Mouse (Mus musculus): ENCODE measurements at regions not wholly inside any gene's neighbourhood (a gene's known extent, or its start where the extent isn't known, plus 50 kb on each side); places are given as distances from the start of the nearest gene placed in this dataset.

DNA sequence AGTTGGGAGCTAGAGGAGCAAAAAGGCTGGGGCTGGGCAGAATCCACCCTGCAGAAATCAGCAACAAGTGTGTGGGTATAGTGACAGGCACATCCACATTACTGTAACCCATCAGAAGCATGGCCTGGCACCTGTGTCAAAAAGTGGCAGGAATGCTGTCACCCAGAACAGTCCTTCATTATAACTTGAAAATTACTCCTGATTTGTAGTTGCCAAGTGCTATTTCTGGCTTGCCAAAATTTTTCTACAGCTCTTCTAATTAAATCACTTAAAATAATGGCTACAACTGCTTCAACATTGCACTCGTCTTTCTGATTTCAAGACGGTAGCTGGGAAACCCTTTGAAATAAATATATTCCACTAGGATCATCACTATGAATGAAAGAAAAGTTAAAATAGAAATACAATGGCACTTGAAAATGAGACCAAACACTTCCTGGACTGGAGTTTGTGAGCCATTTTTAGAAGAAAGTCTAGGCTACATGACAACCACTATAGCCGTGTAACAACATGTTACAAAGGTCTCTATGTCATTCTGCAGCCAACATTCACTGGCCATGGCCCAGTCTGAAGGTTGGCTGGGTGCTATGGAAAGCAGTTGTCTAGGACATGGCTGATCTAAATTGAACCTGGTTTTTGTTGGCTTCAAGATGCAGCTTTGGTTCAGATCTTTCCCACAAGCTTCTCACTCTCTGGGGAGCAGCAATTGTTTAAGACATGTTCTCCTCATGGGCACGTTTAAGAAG, 190.6 kb upstream of the Tapt1 start:
- DNase-seq (ENCODE audit: extremely low read depth, low read depth, low spot score) = no peak
- H3K4me1 ChIP-seq (ENCODE audit: control insufficient read depth, insufficient read depth, low read length) = no peaks in the 10 kb centered on the region
- H3K79me2 ChIP-seq (ENCODE audit: control insufficient read depth, insufficient read depth, low read length) = no peaks in the 10 kb centered on the region
- TF ChIP-seq POLR2A (IDR thresholded peaks at IDR 0.05; ENCODE audit: extremely low read depth, insufficient read depth, low read length) (no peak), CTCF (IDR thresholded peaks at IDR 0.05; ENCODE audit: low read depth, low read length) (no peak)
- 83% methylated on average over 4 of the region's 4 CpGs for WGBS
- H3K27me3 ChIP-seq (ENCODE audit: control insufficient read depth, insufficient read depth, low read length) = no peaks in the 10 kb centered on the region
- no peak overlapping the region for H3K9ac ChIP-seq (ENCODE audit: low read depth, low read length)
- H3K36me3 ChIP-seq (ENCODE audit: control insufficient read depth, insufficient read depth, low read length) = no peaks in the 10 kb centered on the region
- H3K4me3 ChIP-seq (ENCODE audit: insufficient read depth, low read depth, low read length) = no peak overlapping the region
- no peak overlapping the region for H3K27ac ChIP-seq (replicated peaks; ENCODE audit: insufficient read depth, low read depth, low read length)

DNA sequence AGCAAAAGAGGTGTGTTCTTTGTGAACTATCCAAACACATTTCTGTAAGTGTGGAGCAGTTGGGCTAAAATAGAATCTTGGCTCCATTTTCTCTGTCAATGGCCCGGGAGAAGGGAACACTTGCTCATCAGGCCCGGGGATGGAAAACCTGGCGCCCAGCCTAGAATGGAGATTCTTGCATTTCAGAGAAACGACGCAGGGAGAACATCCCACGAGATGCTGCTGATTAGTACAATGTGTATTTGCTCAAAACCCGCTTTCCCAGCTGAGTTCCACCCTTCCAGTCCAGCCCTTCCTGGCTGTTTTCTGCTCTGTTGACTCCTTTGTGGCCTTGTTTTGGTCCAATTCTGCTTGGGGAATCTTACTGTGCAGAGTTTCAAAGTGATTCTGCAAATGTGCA, 188.0 kb upstream of the Tapt1 start:
- no peaks in the 10 kb centered on the region for H3K4me1 ChIP-seq (ENCODE audit: control insufficient read depth, insufficient read depth, low read length)
- no peaks in the 10 kb centered on the region for H3K27me3 ChIP-seq (ENCODE audit: control insufficient read depth, insufficient read depth, low read length)
- no peaks in the 10 kb centered on the region for H3K36me3 ChIP-seq (ENCODE audit: control insufficient read depth, insufficient read depth, low read length)
- TF ChIP-seq POLR2A (IDR thresholded peaks at IDR 0.05; ENCODE audit: extremely low read depth, insufficient read depth, low read length) = no peak
- no peak for TF ChIP-seq CTCF (IDR thresholded peaks at IDR 0.05; ENCODE audit: low read depth, low read length)
- H3K79me2 ChIP-seq (ENCODE audit: control insufficient read depth, insufficient read depth, low read length) = no peaks in the 10 kb centered on the region
- H3K27ac ChIP-seq (replicated peaks; ENCODE audit: insufficient read depth, low read depth, low read length) = no peak overlapping the region
- WGBS = 59% methylated on average over 7 of the region's 7 CpGs
- H3K9ac ChIP-seq (ENCODE audit: low read depth, low read length) = no peak overlapping the region
- no peak for DNase-seq (ENCODE audit: extremely low read depth, low read depth, low spot score)
- no peak overlapping the region for H3K4me3 ChIP-seq (ENCODE audit: insufficient read depth, low read depth, low read length)

DNA sequence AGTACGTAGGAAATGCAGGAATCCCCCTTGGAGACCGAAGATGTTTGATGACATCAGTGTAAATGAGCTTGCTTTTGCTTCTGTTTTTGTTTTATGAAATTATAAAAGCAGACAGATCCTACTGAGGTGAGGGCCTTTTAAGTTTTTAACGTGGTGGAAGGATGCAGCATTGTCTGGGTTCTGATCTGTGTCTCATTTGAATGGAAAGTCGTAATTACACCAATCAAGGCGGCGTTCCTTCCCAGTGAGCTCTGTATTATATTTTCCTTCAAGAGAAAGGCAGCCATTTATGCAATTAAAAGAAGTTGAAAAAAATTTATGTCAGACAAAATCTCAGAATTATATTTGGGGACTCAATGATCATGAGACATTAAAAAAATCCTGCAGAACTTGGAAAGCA, 176.9 kb upstream of the Tapt1 start:
- H3K4me1 ChIP-seq (ENCODE audit: control insufficient read depth, insufficient read depth, low read length) = no peaks in the 10 kb centered on the region

DNA sequence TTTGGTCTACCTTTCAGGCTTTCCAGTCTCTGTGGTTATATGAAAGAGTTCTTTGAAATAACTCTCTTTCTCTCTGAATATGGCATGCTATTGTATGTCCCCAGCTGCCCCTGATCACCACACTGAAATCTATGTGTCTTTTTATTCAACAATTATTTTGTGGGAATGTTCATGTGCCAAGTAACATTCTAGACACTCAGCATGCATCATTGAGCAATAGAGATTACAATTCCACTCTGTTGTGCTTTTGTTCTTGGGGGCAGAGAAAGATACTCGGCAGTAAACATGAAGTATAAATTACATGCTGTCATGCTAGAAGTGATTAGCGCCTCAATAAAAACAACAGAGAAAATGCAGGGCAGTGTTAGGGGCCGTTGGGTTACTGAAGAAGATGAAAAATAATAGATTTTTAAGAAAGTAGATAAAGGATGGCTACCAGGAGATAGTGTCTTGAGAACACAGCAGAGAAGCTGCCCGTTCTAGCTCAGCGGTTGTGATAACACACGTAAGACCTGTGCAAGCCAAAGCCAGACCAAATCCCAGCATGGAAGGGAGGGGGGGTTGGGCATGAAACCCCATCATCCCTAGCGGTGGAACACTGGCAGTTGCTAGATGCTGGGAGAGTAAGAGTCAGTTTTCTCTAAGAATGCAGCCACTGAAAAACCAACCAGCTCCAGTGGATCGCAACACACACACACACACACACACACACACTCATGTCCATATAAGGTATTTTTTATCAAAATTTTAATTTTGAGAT, 174.3 kb upstream of the Tapt1 start:
- Histone ChIP-seq H3K79me2 (ENCODE audit: control insufficient read depth, insufficient read depth, low read length) (no peaks in the 10 kb centered on the region), H3K27ac (replicated peaks; ENCODE audit: insufficient read depth, low read depth, low read length) (no peak overlapping the region), H3K4me1 (ENCODE audit: control insufficient read depth, insufficient read depth, low read length) (no peaks in the 10 kb centered on the region), H3K9ac (ENCODE audit: low read depth, low read length) (no peak overlapping the region), H3K27me3 (ENCODE audit: control insufficient read depth, insufficient read depth, low read length) (no peaks in the 10 kb centered on the region), H3K4me3 (ENCODE audit: insufficient read depth, low read depth, low read length) (no peak overlapping the region), H3K36me3 (ENCODE audit: control insufficient read depth, insufficient read depth, low read length) (no peaks in the 10 kb centered on the region)
- WGBS = 86% methylated on average over 8 of the region's 8 CpGs
- DNase-seq (ENCODE audit: extremely low read depth, low read depth, low spot score) = no peak
- no peak for TF ChIP-seq CTCF (IDR thresholded peaks at IDR 0.05; ENCODE audit: low read depth, low read length)
- no peak for TF ChIP-seq POLR2A (IDR thresholded peaks at IDR 0.05; ENCODE audit: extremely low read depth, insufficient read depth, low read length)

More for the DNA sequence above, 176.9 kb upstream of the Tapt1 start:
- 81% methylated on average over 6 of the region's 6 CpGs for WGBS
- no peaks in the 10 kb centered on the region for H3K27me3 ChIP-seq (ENCODE audit: control insufficient read depth, insufficient read depth, low read length)
- TF ChIP-seq POLR2A (IDR thresholded peaks at IDR 0.05; ENCODE audit: extremely low read depth, insufficient read depth, low read length) = no peak
- no peak for TF ChIP-seq CTCF (IDR thresholded peaks at IDR 0.05; ENCODE audit: low read depth, low read length)
- H3K79me2 ChIP-seq (ENCODE audit: control insufficient read depth, insufficient read depth, low read length) = no peaks in the 10 kb centered on the region
- no peak overlapping the region for H3K27ac ChIP-seq (replicated peaks; ENCODE audit: insufficient read depth, low read depth, low read length)
- H3K9ac ChIP-seq (ENCODE audit: low read depth, low read length) = no peak overlapping the region
- no peak for DNase-seq (ENCODE audit: extremely low read depth, low read depth, low spot score)
- H3K36me3 ChIP-seq (ENCODE audit: control insufficient read depth, insufficient read depth, low read length) = no peaks in the 10 kb centered on the region
- no peak overlapping the region for H3K4me3 ChIP-seq (ENCODE audit: insufficient read depth, low read depth, low read length)

DNA sequence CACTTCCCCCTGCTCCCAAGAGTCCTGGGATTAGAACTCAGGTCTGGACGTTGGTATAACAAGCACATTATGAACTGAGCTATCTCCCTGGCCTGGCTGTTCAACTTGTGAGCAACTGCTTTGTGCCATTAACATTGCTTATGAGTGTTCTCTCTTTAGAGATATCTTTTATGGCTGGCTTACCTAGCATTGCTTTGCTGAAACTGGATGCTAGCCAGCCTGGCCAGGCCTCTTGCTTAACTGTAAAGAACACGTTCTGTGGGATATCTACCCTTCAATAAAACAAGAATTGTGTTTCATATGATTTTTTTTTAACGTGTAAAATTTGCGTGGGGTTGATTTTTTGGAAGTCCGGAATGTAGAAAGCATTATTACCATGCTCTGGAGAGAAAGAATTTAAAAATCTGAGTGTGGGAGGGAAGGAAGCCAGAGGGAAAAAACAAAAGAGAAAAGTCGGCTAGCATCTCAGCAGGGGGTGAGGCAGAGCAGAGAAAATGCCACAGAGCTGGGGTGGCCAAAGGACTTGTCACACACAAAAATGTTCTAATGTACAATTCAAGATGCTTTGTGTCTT, 160.9 kb upstream of the Tapt1 start:
- H3K9ac ChIP-seq (ENCODE audit: low read depth, low read length) = no peak overlapping the region
- no peaks in the 10 kb centered on the region for H3K79me2 ChIP-seq (ENCODE audit: control insufficient read depth, insufficient read depth, low read length)
- WGBS = 64% methylated on average over 6 of the region's 6 CpGs
- H3K4me1 ChIP-seq (ENCODE audit: control insufficient read depth, insufficient read depth, low read length) = no peaks in the 10 kb centered on the region
- H3K27ac ChIP-seq (replicated peaks; ENCODE audit: insufficient read depth, low read depth, low read length) = no peak overlapping the region
- H3K36me3 ChIP-seq (ENCODE audit: control insufficient read depth, insufficient read depth, low read length) = no peaks in the 10 kb centered on the region
- TF ChIP-seq CTCF (IDR thresholded peaks at IDR 0.05; ENCODE audit: low read depth, low read length) (no peak), POLR2A (IDR thresholded peaks at IDR 0.05; ENCODE audit: extremely low read depth, insufficient read depth, low read length) (no peak)
- 0 out of 2 replicates have a peak, but pooled peaks cover 3% of the 10 kb centered on the region for H3K27me3 ChIP-seq (ENCODE audit: control insufficient read depth, insufficient read depth, low read length)
- no peak for DNase-seq (ENCODE audit: extremely low read depth, low read depth, low spot score)
- no peak overlapping the region for H3K4me3 ChIP-seq (ENCODE audit: insufficient read depth, low read depth, low read length)

Measured in liver, adult 2 months (tissue).